ENCODE assay signal across 25 mouse cellular contexts in the genomic region with DNA sequence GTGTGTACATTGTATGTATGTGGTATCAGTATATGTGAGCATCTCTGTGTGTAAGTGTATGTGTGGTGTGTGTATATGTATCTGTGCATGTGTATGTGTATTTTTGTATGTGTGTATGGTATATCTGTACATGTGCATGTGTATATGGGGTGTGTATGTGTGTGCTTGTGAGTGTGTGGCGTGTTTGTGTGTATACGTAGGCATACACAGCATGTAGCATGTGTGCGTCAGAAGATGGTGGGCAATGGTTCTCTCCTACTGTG. TPM values are rescaled to one million over a fixed set of nuclear protein-coding genes. Genes with fewer than 3 reads are reported as not detected.
DNase-seq lines count a peak whose midpoint lies in the region; ATAC-seq lines count a peak whose summit lies in the region.
"Had no signal": no experiment of that assay in that cellular context is flagged by ENCODE, and none has a peak within 500 bp of the region (broad histone marks: within the 10 kb centered on the region; RNA-seq: fewer than 3 reads in every experiment).

No protein-coding gene starts in this region.

- H3K27me3 ChIP-seq in hindbrain, embryonic 13.5 days: no peaks in the 10 kb centered on the region
- H3K27me3 ChIP-seq in hindbrain, embryonic 12.5 days: no peaks in the 10 kb centered on the region
- no peaks in the 10 kb centered on the region; the same call in 1 of the 2 replicates for H3K27me3 ChIP-seq in midbrain, embryonic 12.5 days
- H3K27me3 ChIP-seq in midbrain, embryonic 11.5 days (ENCODE audit: control insufficient read depth, insufficient read depth, low read length): no peaks in the 10 kb centered on the region
- H3K27me3 ChIP-seq in midbrain, embryonic 16.5 days (ENCODE audit: control insufficient read depth, insufficient read depth, low read depth, low read length): no peaks in the 10 kb centered on the region
- no peaks in the 10 kb centered on the region for H3K27me3 ChIP-seq in midbrain, embryonic 10.5 days (ENCODE audit: low read depth, poor library complexity, severe bottlenecking)
- H3K27me3 ChIP-seq: embryonic facial prominence, embryonic 12.5 days; embryonic facial prominence, embryonic 15.5 days; forebrain, embryonic 12.5 days; heart, embryonic 12.5 days; heart, embryonic 15.5 days; hindbrain, embryonic 15.5 days; intestine, embryonic 15.5 days had no signal

- H3K9me3 ChIP-seq in hindbrain, embryonic 13.5 days: no peaks in the 10 kb centered on the region
- no peaks in the 10 kb centered on the region for H3K9me3 ChIP-seq in hindbrain, embryonic 12.5 days (replicated peaks)
- H3K9me3 ChIP-seq in midbrain, embryonic 12.5 days: no peaks in the 10 kb centered on the region
- H3K9me3 ChIP-seq in midbrain, embryonic 11.5 days (ENCODE audit: control insufficient read depth, low read length): no peaks in the 10 kb centered on the region
- no peaks in the 10 kb centered on the region for H3K9me3 ChIP-seq in midbrain, embryonic 16.5 days (replicated peaks; ENCODE audit: control insufficient read depth, low read length, poor library complexity, severe bottlenecking)
- no peaks in the 10 kb centered on the region for H3K9me3 ChIP-seq in midbrain, embryonic 10.5 days (replicated peaks)
- H3K9me3 ChIP-seq: embryonic facial prominence, embryonic 12.5 days; embryonic facial prominence, embryonic 15.5 days; forebrain, embryonic 12.5 days; heart, embryonic 12.5 days; heart, embryonic 15.5 days; hindbrain, embryonic 15.5 days; intestine, embryonic 15.5 days had no signal

- H3K27ac ChIP-seq in hindbrain, embryonic 13.5 days: no peak overlapping the region
- no peak overlapping the region for H3K27ac ChIP-seq in hindbrain, embryonic 12.5 days
- no peak overlapping the region for H3K27ac ChIP-seq in midbrain, embryonic 12.5 days (replicated peaks)
- no peak overlapping the region for H3K27ac ChIP-seq in midbrain, embryonic 11.5 days (ENCODE audit: low read depth, low read length)
- no peak overlapping the region for H3K27ac ChIP-seq in midbrain, embryonic 16.5 days (ENCODE audit: low read length)
- no peak overlapping the region for H3K27ac ChIP-seq in midbrain, embryonic 10.5 days (replicated peaks)
- H3K27ac ChIP-seq: embryonic facial prominence, embryonic 12.5 days; embryonic facial prominence, embryonic 15.5 days; forebrain, embryonic 12.5 days; heart, embryonic 15.5 days; hindbrain, embryonic 15.5 days; intestine, embryonic 15.5 days had no signal

- H3K36me3 ChIP-seq in hindbrain, embryonic 13.5 days: no peaks in the 10 kb centered on the region
- H3K36me3 ChIP-seq in hindbrain, embryonic 12.5 days: no peaks in the 10 kb centered on the region
- H3K36me3 ChIP-seq in midbrain, embryonic 12.5 days: no peaks in the 10 kb centered on the region
- no peaks in the 10 kb centered on the region for H3K36me3 ChIP-seq in midbrain, embryonic 11.5 days (ENCODE audit: control insufficient read depth, insufficient read depth, low read length)
- no peaks in the 10 kb centered on the region for H3K36me3 ChIP-seq in midbrain, embryonic 16.5 days (ENCODE audit: control insufficient read depth, insufficient read depth, low read length)
- H3K36me3 ChIP-seq in midbrain, embryonic 10.5 days: no peaks in the 10 kb centered on the region
- H3K36me3 ChIP-seq: embryonic facial prominence, embryonic 12.5 days; embryonic facial prominence, embryonic 15.5 days; forebrain, embryonic 12.5 days; heart, embryonic 12.5 days; heart, embryonic 15.5 days; hindbrain, embryonic 15.5 days; intestine, embryonic 15.5 days had no signal

- no peak overlapping the region for H3K4me3 ChIP-seq in hindbrain, embryonic 13.5 days
- no peak overlapping the region for H3K4me3 ChIP-seq in hindbrain, embryonic 12.5 days
- no peak overlapping the region for H3K4me3 ChIP-seq in midbrain, embryonic 12.5 days
- H3K4me3 ChIP-seq in midbrain, embryonic 11.5 days (ENCODE audit: low read depth, low read length): no peak overlapping the region
- no peak overlapping the region for H3K4me3 ChIP-seq in midbrain, embryonic 16.5 days (ENCODE audit: low read depth, low read length)
- no peak overlapping the region for H3K4me3 ChIP-seq in midbrain, embryonic 10.5 days
- H3K4me3 ChIP-seq: embryonic facial prominence, embryonic 12.5 days; embryonic facial prominence, embryonic 15.5 days; forebrain, embryonic 12.5 days; heart, embryonic 12.5 days; heart, embryonic 15.5 days; hindbrain, embryonic 15.5 days; intestine, embryonic 15.5 days had no signal

- ATAC-seq in hindbrain, embryonic 13.5 days (ENCODE audit: low FRiP score): peak; percentile 72; the same call in 1 of the 2 replicates
- ATAC-seq in hindbrain, embryonic 12.5 days (ENCODE audit: low FRiP score): no peak
- 0 out of 2 replicates have a peak, but pooled peaks have one; percentile 27 for ATAC-seq in midbrain, embryonic 12.5 days (ENCODE audit: low FRiP score, low read depth)
- ATAC-seq in midbrain, embryonic 11.5 days (ENCODE audit: low FRiP score): no peak
- ATAC-seq in midbrain, embryonic 16.5 days: peak; percentile 37; the same call in 1 of the 2 replicates
- ATAC-seq: CD4-positive, CD25-positive, alpha-beta regulatory T cell, adult 4 months; forebrain, embryonic 16.5 days; intestine, embryonic 15.5 days had no signal

- WGBS in hindbrain, embryonic 13.5 days: 91% methylated on average over 3 of the region's 3 CpGs
- 89% methylated on average over 3 of the region's 3 CpGs for WGBS in hindbrain, embryonic 12.5 days
- 92% methylated on average over 3 of the region's 3 CpGs for WGBS in midbrain, embryonic 12.5 days
- WGBS in midbrain, embryonic 11.5 days: 98% methylated on average over 3 of the region's 3 CpGs
- 95% methylated on average over 3 of the region's 3 CpGs for WGBS in midbrain, embryonic 16.5 days
- 95% methylated on average over 3 of the region's 3 CpGs for WGBS in midbrain, embryonic 10.5 days

- no peak overlapping the region for H3K4me2 ChIP-seq in hindbrain, embryonic 13.5 days
- H3K4me2 ChIP-seq in hindbrain, embryonic 12.5 days (replicated peaks): no peak overlapping the region
- H3K4me2 ChIP-seq in midbrain, embryonic 12.5 days (replicated peaks): no peak overlapping the region
- no peak overlapping the region for H3K4me2 ChIP-seq in midbrain, embryonic 11.5 days
- H3K4me2 ChIP-seq in midbrain, embryonic 16.5 days (ENCODE audit: low read length): no peak overlapping the region
- H3K4me2 ChIP-seq: embryonic facial prominence, embryonic 12.5 days; embryonic facial prominence, embryonic 15.5 days; forebrain, embryonic 12.5 days; heart, embryonic 12.5 days; heart, embryonic 15.5 days; hindbrain, embryonic 15.5 days; intestine, embryonic 15.5 days had no signal

- peaks cover 15% of the 10 kb centered on the region for H3K4me1 ChIP-seq in hindbrain, embryonic 13.5 days (replicated peaks)
- H3K4me1 ChIP-seq in hindbrain, embryonic 12.5 days: no peaks in the 10 kb centered on the region
- H3K4me1 ChIP-seq in midbrain, embryonic 12.5 days: peaks cover 14% of the 10 kb centered on the region
- peaks cover 6% of the 10 kb centered on the region for H3K4me1 ChIP-seq in midbrain, embryonic 11.5 days (ENCODE audit: control insufficient read depth, insufficient read depth, low read length)
- peaks cover 10% of the 10 kb centered on the region for H3K4me1 ChIP-seq in midbrain, embryonic 16.5 days (ENCODE audit: control insufficient read depth, insufficient read depth, low read length)
- H3K4me1 ChIP-seq in midbrain, embryonic 10.5 days: peaks cover 14% of the 10 kb centered on the region
- H3K4me1 ChIP-seq: embryonic facial prominence, embryonic 12.5 days; embryonic facial prominence, embryonic 15.5 days; heart, embryonic 12.5 days; heart, embryonic 15.5 days; intestine, embryonic 15.5 days had no signal

- H3K9ac ChIP-seq in hindbrain, embryonic 13.5 days: no peak overlapping the region
- H3K9ac ChIP-seq in hindbrain, embryonic 12.5 days: no peak overlapping the region
- no peak overlapping the region for H3K9ac ChIP-seq in midbrain, embryonic 12.5 days (replicated peaks)
- H3K9ac ChIP-seq in midbrain, embryonic 11.5 days (ENCODE audit: low read length): no peak overlapping the region
- no peak overlapping the region for H3K9ac ChIP-seq in midbrain, embryonic 16.5 days (ENCODE audit: low read depth, low read length)
- H3K9ac ChIP-seq: embryonic facial prominence, embryonic 12.5 days; embryonic facial prominence, embryonic 15.5 days; forebrain, embryonic 12.5 days; heart, embryonic 12.5 days; heart, embryonic 15.5 days; hindbrain, embryonic 15.5 days; intestine, embryonic 15.5 days had no signal

- DNase-seq in midbrain, embryonic 11.5 days (ENCODE audit: low spot score, missing footprints): no peak
- no peak for DNase-seq in midbrain, embryonic 10.5 days (ENCODE audit: low spot score)
- DNase-seq: adrenal gland, adult 2 months; adrenal gland, postnatal 14 days; cerebellum, adult 11 months; cerebellum, adult 2 months; cerebellum, adult 9-11 months; cerebellum, postnatal 25 days; gastrocnemius, postnatal 10 days; gastrocnemius, postnatal 36 days; heart, postnatal 10 days; heart, postnatal 36 days had no signal

RNA-seq across cellular contexts. Expression of a gene that starts 20.1 kb away (rescaled TPM):
- polyA plus RNA-seq in hindbrain, embryonic 13.5 days (2015; fragmentation: Nextera tagmentation; extraction: Ambion mirVana): 21.7 and 23.0 TPM in 2 replicates
- polyA plus RNA-seq in hindbrain, embryonic 12.5 days (2016; fragmentation: Nextera tagmentation; extraction: Ambion mirVana): 23.5 and 27.7 TPM in 2 replicates
- polyA plus RNA-seq in midbrain, embryonic 12.5 days (2016; fragmentation: Nextera tagmentation; extraction: Ambion mirVana): 25.4 and 26.7 TPM in 2 replicates
- polyA plus RNA-seq in midbrain, embryonic 11.5 days (2014; fragmentation: Nextera tagmentation; extraction: Ambion mirVana): 27.0 and 27.1 TPM in 2 replicates
- polyA plus RNA-seq in midbrain, embryonic 16.5 days (2015; fragmentation: Nextera tagmentation; extraction: Ambion mirVana): 17.4 and 20.4 TPM in 2 replicates
- polyA plus RNA-seq in midbrain, embryonic 10.5 days (2016; fragmentation: Nextera tagmentation; extraction: Ambion mirVana): 28.1 and 30.0 TPM in 2 replicates

Comparison
In these comparisons a context has a peak if more than half of its experiments do, and no peak if none do; other contexts are left out.
1. ATAC-seq: peak in hindbrain, embryonic 13.5 days (single experiment), midbrain, embryonic 12.5 days (single experiment) and midbrain, embryonic 16.5 days (single experiment); none in hindbrain, embryonic 12.5 days (single experiment) and midbrain, embryonic 11.5 days (single experiment).